Mouse (Mus musculus) ovary, postnatal 14 days (tissue): ENCODE measurements at regions not wholly inside any gene's neighbourhood (a gene's known extent, or its start where the extent isn't known, plus 50 kb on each side); places are given as distances from the start of the nearest gene placed in this dataset.
"Not testable (repeated sequence)": the region's sequence is repeated elsewhere in the genome, so short reads cannot be mapped to it uniquely, and the experiment has no call there.

Experiments used
- DNase-seq: peaks from one replicate; pipeline ENCODE4 v3.0.0; 2022; ENCODE audit warnings: low spot score

DNA sequence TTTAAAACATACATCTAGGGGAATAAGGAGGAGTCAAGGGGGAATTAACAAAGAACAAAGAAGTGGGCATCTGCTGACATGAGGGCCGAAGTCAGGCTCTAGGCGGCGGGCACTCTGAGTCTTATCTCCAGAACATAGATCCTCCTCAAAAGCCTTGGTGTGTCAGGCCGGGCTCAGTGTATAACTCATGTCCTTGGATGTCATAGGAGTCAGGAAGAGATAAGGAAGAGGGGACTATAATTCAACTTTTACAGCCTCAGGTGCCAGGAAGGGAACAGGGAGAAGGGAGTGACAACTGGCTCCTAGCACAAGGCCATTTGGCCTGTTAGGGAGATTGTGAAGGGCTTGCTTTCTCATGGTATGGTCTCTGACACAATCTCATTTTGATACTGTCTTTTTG lies 185.9 kb upstream of the Ube2e2 start:
- DNase-seq = not testable (repeated sequence)

DNA sequence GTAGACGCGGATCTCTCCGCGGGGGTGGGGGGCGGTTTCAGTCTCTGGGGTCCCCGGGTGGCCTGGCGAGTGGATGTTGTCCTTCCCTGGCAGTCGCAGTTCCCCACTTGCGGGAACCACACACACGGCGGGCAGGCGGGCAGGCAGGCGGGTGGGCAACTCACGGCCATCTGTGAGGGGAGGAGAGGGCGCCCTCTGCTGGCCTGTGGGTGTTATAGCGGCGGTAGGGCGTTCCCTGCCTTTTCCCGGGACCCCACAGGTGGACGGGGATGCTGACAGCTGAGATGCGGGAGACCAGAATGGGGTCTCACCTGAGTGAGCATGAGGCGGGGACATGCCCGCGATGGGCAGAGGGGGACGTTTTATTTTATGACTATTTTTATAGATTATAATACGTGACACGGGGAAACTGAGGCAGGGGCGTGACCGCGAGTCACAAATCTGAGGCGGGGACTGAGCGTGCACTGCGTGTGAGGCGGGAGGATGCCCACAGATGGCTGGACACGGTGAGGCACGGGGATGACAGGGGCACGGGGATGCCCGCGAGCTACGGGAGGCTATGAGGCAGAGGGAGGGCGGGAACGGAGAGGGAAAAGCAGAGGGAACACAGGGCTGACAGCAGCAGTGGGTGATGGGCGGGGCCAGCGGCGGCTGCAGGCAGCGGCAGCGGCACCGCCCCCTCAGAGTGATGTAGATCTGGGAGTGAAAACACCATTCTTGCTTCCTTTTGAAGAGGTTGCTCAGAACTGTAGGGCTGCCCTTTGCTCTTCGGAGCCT lies 148.1 kb upstream of the Ube2e2 start:
- peak; percentile 19 for DNase-seq

DNA sequence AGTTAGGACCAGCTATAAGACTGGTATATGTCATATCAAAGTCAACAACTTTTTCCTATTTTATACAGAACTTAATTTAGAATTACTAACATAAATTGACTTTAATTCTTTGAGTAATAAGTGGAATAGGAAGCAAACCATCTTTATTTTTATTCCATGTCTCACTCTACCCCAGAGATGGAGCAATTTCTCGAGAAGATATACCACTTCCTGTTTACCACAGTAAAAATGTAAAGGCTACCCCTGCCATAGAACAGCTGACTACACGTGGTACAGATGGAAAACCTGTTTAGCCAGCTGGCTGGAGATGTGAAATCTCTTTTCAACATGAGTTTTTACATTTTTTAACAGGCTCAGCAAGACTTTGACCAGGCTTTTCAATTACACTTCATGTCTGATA lies 126.0 kb upstream of the Ube2e2 start:
- no peak for DNase-seq

DNA sequence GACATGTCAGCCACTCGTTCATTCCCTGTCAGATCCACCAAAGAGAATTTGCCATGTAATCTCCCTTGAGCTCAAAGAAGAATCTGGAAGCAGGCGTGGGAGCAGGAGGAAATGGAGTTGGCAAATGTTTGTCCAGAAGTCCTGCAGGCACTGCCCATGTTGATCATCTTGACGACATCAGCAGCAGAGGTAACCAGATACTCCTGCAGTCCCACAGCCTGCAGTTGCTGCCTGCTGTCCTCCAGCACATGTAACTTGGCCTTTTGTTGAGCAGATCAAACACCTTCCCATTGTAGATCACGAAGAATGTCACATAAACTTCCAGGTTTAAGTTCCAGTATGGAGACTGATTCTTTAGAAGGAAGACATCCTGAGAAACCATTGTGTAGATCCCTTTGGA lies 121.3 kb upstream of the Ube2e2 start:
- DNase-seq = no peak

DNA sequence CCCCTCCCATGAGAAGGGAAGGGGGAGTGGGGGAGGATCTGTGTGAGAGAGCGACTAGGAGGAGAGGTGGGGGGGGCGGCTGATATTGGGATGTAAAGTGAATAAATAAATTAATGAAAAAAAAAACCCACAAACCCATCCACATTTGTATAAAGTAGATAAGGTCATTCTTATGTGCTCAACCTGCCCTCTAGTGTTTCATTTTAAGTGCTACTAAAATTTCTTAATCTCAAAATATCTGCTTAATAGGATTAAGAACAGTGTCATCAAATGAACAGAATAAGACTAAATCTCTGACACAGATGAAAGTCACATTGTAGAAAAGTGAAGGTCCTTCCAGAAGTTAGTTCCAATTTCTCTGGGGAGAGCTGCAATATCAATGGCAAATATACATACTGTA lies 119.5 kb upstream of the Ube2e2 start:
- not testable (repeated sequence) for DNase-seq

DNA sequence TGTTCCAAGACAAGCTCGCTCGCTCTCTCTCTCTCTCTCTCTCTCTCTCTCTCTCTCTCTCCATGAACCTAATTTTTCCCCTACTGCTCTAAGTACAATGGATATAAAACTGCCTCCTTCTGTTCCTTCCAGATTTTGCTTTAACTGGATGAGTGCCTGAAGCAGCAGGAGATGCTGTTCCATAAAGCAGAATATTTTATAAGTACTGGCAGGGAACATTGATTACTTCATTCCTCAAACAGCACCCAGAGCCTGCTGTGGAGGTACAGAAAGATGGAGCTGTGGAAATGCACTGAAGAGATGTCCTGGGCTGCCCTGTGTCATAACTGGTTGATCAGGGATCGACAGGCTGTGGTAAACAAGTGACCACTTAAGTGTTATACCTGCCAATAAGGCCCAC lies 89.8 kb upstream of the Ube2e2 start:
- DNase-seq = no peak

DNA sequence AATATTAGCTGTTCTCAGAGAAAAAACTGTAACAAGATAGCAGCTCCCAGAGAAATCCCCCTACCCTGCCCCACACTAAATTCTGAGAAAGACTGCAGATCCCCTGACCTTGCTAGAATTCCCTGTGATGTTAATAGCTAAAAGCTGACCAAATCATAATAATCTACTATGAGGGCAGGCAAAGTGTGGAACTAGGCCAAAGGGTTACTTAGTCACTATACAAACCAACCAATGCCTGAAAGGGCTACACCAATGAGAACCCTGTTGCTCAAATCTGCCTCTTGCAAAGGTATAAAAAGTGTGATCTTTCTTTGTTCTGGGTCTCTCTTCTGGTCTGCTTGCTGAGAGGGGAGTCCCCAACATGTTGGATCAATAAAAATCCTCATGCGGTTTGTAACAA lies 69.8 kb upstream of the Ube2e2 start:
- no peak for DNase-seq

DNA sequence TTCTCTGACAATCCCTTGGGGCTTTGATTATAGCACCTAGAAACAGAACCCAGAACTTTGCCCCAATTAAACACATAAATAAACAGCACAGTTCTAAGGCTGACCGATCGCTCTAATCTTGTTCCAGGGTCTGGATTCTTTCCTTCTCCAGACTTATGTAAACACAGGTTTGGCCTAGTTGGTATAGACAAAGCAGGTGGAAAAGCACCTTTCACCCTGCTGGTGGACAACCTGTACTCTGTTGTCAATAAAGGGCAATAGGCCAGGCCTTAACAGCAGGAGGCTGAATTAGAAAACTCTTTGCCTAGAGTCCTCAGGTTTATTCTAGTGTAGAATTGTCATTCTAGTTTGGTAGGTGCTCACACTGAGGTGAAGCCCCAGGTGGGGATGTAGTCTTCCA lies 69.2 kb upstream of the Ube2e2 start:
- no peak for DNase-seq
